Mouse (Mus musculus) brain, embryonic 14.5 days (tissue): Measurements from ENCODE around the gene Rsc1a1.

Source experiments
- CTCF ChIP-seq: fragments of 200-500 bp; IDR thresholded peaks from 2 replicates; pipeline ENCODE4 v1.5.1; 2012; ENCODE audit warnings: inconsistent platforms, mild to moderate bottlenecking, moderate library complexity, borderline replicate concordance; ENCODE audit not compliant: insufficient read depth, insufficient read length; ENCODE audit errors: extremely low read depth
- POLR2A ChIP-seq: fragments of 200-500 bp; IDR thresholded peaks from 2 replicates; pipeline ENCODE4 v1.6.1; 2012; ENCODE audit warnings: mild to moderate bottlenecking, inconsistent platforms, borderline replicate concordance; ENCODE audit not compliant: poor library complexity, insufficient read depth, insufficient read length, severe bottlenecking; ENCODE audit errors: extremely low read depth

DNA sequence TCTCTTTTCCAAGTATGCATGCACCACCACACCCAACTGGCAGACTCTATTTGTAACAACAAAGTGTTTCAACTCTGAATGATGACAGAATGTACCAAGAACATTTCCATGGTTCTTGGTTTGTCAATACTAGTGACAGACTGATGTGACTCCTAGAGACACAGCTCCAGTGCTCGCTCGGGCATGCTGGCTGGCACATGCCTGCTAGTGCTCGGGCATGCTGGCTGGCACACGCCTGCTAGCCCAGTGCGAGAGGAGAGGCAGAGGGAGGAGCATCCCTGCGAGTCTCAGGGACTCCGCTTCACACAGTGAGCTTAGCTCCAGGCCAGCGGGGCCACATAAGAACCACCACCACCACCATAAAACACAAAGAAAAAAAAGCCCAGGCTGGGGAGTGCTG lies 9.3 kb upstream of the Rsc1a1 start:
- TF ChIP-seq CTCF (no peak), POLR2A (no peak)
